Mouse (Mus musculus): ENCODE results near the gene Rpl22. TPM values are rescaled to one million over a fixed set of nuclear protein-coding genes. Genes with fewer than 3 reads are reported as not detected.

Gene Rpl22
- polyA plus RNA-seq (2017; shearing (Covaris generic)): 395 TPM

GRCm38 (mm10) chr4:152325574-152326411 is at the start of gene Rpl22:
TSS of gene Rpl22 (plus strand) at chr4:152325742.

GRCm38 (mm10) chr4:152291562-152291961 is 34.0 kb upstream of the Rpl22 start, which contains the start of gene Hes3:
TSS of gene Hes3 (minus strand) at chr4:152291662.

GRCm38 (mm10) chr4:152296874-152297861 is 28.4 kb upstream of the Rpl22 start, which contains the start of gene Icmt:
TSS of gene Icmt (plus strand) at chr4:152297227.

GRCm38 (mm10) chr4:152318517-152319234 is 6.9 kb upstream of the Rpl22 start, which contains the start of gene Rnf207:
TSS of gene Rnf207 (minus strand) at chr4:152318993.

GRCm38 (mm10) chr4:152338419-152339292 is 13.1 kb downstream of the Rpl22 start, which contains the start of gene Chd5:
TSS of gene Chd5 (plus strand) at chr4:152338651.

Other genes with a start within 250 kb of the Rpl22 start
- gene Tnfrsf25, start 209.8 kb upstream of the Rpl22 start, polyA plus RNA-seq (2017; shearing (Covaris generic)): 252 TPM
- 39.6 TPM for gene Espn, start 173.4 kb upstream of the Rpl22 start, polyA plus RNA-seq (2017; shearing (Covaris generic))
- gene Hes2, start 166.9 kb upstream of the Rpl22 start, polyA plus RNA-seq (2017; shearing (Covaris generic)): 0.15 TPM
- gene Acot7, start 147.6 kb upstream of the Rpl22 start, polyA plus RNA-seq (2017; shearing (Covaris generic)): 105 TPM
- gene Gpr153, start 51.5 kb upstream of the Rpl22 start, polyA plus RNA-seq (2017; shearing (Covaris generic)): not detected
- not detected for gene Hes3, start 34.1 kb upstream of the Rpl22 start, polyA plus RNA-seq (2017; shearing (Covaris generic))
- gene Icmt, start 28.5 kb upstream of the Rpl22 start, polyA plus RNA-seq (2017; shearing (Covaris generic)): 22.2 TPM
- gene Rnf207, start 6.7 kb upstream of the Rpl22 start, polyA plus RNA-seq (2017; shearing (Covaris generic)): not detected
- gene Chd5, start 12.9 kb downstream of the Rpl22 start, polyA plus RNA-seq (2017; shearing (Covaris generic)): not detected
- gene Nphp4, start 151.0 kb downstream of the Rpl22 start, polyA plus RNA-seq (2017; shearing (Covaris generic)): 1.4 TPM
- 115 TPM for gene Kcnab2, start 152.1 kb downstream of the Rpl22 start, polyA plus RNA-seq (2017; shearing (Covaris generic))

Measured in effector memory CD4-positive, alpha-beta T cell, adult 7 months (primary cell).